Mouse (Mus musculus) stomach, postnatal 0 days (tissue): ENCODE measurements around the gene Cecr2. TPM values are rescaled to one million over a fixed set of nuclear protein-coding genes. Genes with fewer than 3 reads are reported as not detected.

Experiments
- ATAC-seq: fragments of 200-750 bp; cut with Nextera tagmentation; 2 replicates; pipeline ENCODE4 v1.8.0; 2017; ENCODE audit not compliant: low FRiP score, low TSS enrichment
- DNase-seq: peaks from one replicate; pipeline ENCODE4 v3.0.0-alpha.2; 2016; ENCODE audit warnings: low spot score
- H3K27ac ChIP-seq: fragments of 300-500 bp; sonication (generic); replicated peaks from 2 replicates; pipeline ENCODE4 v1.5.1; 2014; ENCODE audit warnings: mild to moderate bottlenecking, control low read depth
- H3K27me3 ChIP-seq: fragments of 300-500 bp; sonication (generic); 2 replicates; pipeline ENCODE4 v1.6.1; 2014; ENCODE audit warnings: low read length; ENCODE audit not compliant: control insufficient read depth, insufficient read depth
- H3K36me3 ChIP-seq: fragments of 300-500 bp; sonication (generic); 2 replicates; pipeline ENCODE4 v1.6.1; 2014; ENCODE audit warnings: low read length, mixed read lengths; ENCODE audit not compliant: control insufficient read depth, insufficient read depth
- H3K4me1 ChIP-seq: fragments of 300-500 bp; sonication (generic); replicated peaks from 2 replicates; pipeline ENCODE4 v1.6.1; 2014; ENCODE audit warnings: antibody characterized with exemption; ENCODE audit not compliant: control insufficient read depth, insufficient read depth
- H3K4me2 ChIP-seq: fragments of 300-500 bp; sonication (generic); replicated peaks from 2 replicates; pipeline ENCODE4 v1.6.1; 2014; ENCODE audit warnings: low read depth, mild to moderate bottlenecking, control low read depth, moderate library complexity
- H3K4me3 ChIP-seq: fragments of 300-500 bp; sonication (generic); 2 replicates; pipeline ENCODE4 v1.5.1; 2014; ENCODE audit warnings: low read depth, low read length, control low read depth
- H3K9ac ChIP-seq: fragments of 300-500 bp; sonication (generic); 2 replicates; pipeline ENCODE4 v1.6.1; 2014; ENCODE audit warnings: mild to moderate bottlenecking, low read length, control low read depth, mixed read lengths
- H3K9me3 ChIP-seq: fragments of 300-500 bp; sonication (generic); 2 replicates; pipeline ENCODE4 v1.6.1; 2016; ENCODE audit warnings: low read length; ENCODE audit not compliant: control insufficient read depth
- CTCF ChIP-seq: IDR thresholded peaks from 2 replicates; pipeline ENCODE4 v1.5.1; 2016; ENCODE audit warnings: antibody characterized with exemption, low read depth, mild to moderate bottlenecking, moderate library complexity
- EP300 ChIP-seq: optimal IDR thresholded peaks from 2 replicates; pipeline ENCODE3; 2016; ENCODE audit warnings: antibody characterized with exemption
- WGBS: fragments of 180-500 bp; shearing (Covaris S2); extraction: QIAGEN DNeasy Blood & Tissue Kit; methylation state at CpG from one replicate; pipeline ENCODE4 v1.1.7; 2014; 5-methylcytosine and 5-hydroxymethylcytosine counted together
- polyA plus RNA-seq: library from polyadenylated mRNA; unstranded; fragments of >200 nt; fragmentation: Nextera tagmentation; extraction: Ambion mirVana; gene quantifications from 2 replicates; pipeline ENCODE4 v1.2.1, GENCODE M21; 2015

Cecr2 gene
- polyA plus RNA-seq, 1 experiment from 2014 or later, result 0.65 TPM

DNA sequence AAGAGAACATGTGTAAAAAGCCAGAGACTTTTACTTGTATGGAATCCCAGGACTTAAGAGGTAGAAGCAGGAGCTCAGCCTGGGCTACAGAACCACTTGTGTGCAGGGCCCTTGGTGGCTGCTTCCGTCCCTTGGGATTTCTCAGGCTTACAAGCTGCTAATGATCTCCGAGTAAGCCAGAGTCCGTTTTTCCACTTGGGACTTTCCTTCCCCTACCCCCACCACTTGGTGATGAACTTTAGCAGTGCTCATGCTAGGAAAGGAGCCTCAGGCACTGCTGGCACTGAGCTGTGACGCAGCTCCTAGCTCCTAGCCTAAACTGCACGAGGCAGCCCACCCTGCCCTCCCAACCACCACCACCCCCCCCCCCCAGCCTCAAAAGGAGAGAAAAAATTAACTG, 124.5 kb downstream of the Cecr2 start:
- ATAC-seq (no peak), DNase-seq (no peak)
- Histone ChIP-seq H3K9ac (no peak overlapping the region), H3K4me1 (no peaks in the 10 kb centered on the region), H3K9me3 (no peaks in the 10 kb centered on the region), H3K4me3 (no peak overlapping the region), H3K27ac (no peak overlapping the region), H3K4me2 (no peak overlapping the region), H3K27me3 (no peaks in the 10 kb centered on the region), H3K36me3 (peaks cover 21% of the 10 kb centered on the region)
- 75% methylated on average over 5 of the region's 5 CpGs for WGBS
- TF ChIP-seq CTCF (no peak), EP300 (no peak)

DNA sequence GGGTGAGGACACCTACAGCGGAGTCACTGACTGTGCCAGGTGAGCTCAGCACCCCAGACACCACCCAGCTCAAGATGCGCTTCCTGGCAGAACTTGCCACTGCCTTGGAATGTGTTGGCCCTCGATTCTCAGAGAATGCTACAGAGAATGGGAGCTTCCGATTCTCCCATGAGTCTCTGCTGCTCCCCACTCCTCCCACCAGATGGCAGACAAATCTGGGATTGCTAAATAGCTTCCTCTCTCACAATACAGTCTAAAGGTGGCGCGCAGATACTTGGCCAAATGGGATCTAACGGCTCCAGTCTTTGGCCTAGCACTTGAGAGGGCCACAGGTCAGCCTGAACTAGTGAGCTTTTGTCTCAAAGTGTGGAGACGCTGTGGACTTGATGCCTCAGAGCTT, 126.8 kb downstream of the Cecr2 start:
- H3K9me3 ChIP-seq, result no peaks in the 10 kb centered on the region
- 80% methylated on average over 8 of the region's 8 CpGs for WGBS
- TF ChIP-seq CTCF (peak; percentile 58), EP300 (no peak)
- peaks cover 26% of the 10 kb centered on the region for H3K36me3 ChIP-seq
- H3K4me3 ChIP-seq, result no peak overlapping the region
- DNase-seq (no peak), ATAC-seq (no peak)
- H3K9ac ChIP-seq, result no peak overlapping the region
- no peak overlapping the region for H3K27ac ChIP-seq
- H3K4me2 ChIP-seq, result no peak overlapping the region
- no peaks in the 10 kb centered on the region for H3K27me3 ChIP-seq
- no peaks in the 10 kb centered on the region for H3K4me1 ChIP-seq

DNA sequence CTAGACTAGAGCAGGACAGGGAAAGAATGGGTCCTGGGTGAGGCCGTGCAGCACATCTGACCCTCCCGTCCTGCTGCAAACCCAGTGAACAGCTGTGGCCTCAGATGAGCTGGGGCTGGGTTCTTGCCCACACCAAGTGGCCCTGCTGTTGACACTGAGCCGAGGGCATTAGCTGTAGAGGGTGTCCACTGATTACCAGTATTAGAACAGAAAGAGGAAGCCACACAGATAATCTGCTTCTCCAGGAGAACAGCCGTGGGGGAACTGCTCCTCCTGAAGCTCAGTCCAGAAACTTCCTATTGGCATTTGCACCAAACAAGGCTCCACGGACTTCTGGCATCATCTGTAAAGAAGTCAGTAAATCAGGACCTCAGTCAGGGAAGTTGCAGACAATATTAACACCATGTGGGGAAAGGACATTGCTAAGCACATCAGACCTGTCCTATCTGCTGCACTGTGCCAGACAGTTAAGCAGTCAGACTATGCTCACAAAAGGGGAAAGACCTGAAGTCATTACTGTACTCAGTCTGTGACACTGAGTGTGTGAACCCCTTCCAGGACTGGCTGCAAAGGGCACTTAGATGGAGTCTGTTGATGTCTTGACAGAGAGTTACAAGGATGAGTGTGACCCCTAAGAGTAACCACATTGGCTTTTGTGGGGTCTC, 129.4 kb downstream of the Cecr2 start:
- TF ChIP-seq EP300 (no peak), CTCF (no peak)
- ATAC-seq (no peak), DNase-seq (no peak)
- no peaks in the 10 kb centered on the region for H3K27me3 ChIP-seq
- no peak overlapping the region for H3K4me2 ChIP-seq
- H3K4me3 ChIP-seq, result no peak overlapping the region
- no peak overlapping the region for H3K27ac ChIP-seq
- 70% methylated on average over 5 of the region's 5 CpGs for WGBS
- H3K9me3 ChIP-seq, result no peaks in the 10 kb centered on the region
- no peaks in the 10 kb centered on the region for H3K4me1 ChIP-seq
- H3K36me3 ChIP-seq, result peaks cover 30% of the 10 kb centered on the region
- H3K9ac ChIP-seq, result no peak overlapping the region

DNA sequence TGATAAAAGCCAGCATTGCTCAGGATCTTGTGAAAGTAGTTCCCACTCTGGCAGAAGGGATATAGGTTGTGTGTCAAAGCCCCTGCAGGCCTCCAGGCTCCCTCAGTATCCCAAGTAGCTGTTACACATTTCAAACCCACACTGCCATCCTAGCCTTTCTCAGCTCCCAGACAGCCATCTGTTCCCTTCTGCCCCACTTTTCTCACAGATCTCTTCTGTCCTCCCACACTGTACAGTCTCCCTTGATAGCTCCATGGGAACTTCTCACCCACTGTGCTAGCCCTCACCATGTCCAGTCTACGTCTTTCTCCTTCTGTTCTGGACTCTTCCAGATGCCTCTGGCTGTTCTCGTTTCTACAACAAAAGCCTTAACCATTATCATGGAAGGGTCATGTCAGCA, 129.9 kb downstream of the Cecr2 start:
- no peak overlapping the region for H3K4me2 ChIP-seq
- H3K9ac ChIP-seq, result no peak overlapping the region
- no peaks in the 10 kb centered on the region for H3K9me3 ChIP-seq
- TF ChIP-seq EP300, result no peak
- TF ChIP-seq CTCF, result no peak
- no peaks in the 10 kb centered on the region for H3K27me3 ChIP-seq
- no peaks in the 10 kb centered on the region for H3K4me1 ChIP-seq
- H3K4me3 ChIP-seq, result no peak overlapping the region
- H3K36me3 ChIP-seq, result peaks cover 30% of the 10 kb centered on the region
- no peak overlapping the region for H3K27ac ChIP-seq
- DNase-seq (no peak), ATAC-seq (no peak)
- WGBS, result 94% methylated on average over 2 of the region's 2 CpGs

DNA sequence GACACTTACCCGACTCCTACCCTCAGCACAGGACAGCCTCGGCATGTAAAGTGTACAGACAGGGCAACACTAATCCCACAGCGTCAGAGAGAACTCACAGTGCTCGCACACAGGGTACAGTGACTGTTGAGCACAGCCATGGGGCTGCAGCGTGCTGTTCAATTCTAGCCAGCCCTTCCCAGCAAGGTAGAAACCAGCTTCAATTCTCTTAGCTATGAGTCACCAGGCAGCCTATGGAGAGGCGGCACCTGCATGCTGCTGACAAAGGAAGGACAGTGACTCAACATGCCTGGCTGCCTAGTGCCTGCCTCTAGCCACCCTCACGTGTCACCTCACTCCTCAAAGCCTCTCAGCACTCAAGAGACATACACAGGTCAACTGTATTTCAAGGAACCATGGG, 131.8 kb downstream of the Cecr2 start:
- 70% methylated on average over 7 of the region's 7 CpGs for WGBS
- no peaks in the 10 kb centered on the region for H3K27me3 ChIP-seq
- peak; percentile 91 for ATAC-seq

DNA sequence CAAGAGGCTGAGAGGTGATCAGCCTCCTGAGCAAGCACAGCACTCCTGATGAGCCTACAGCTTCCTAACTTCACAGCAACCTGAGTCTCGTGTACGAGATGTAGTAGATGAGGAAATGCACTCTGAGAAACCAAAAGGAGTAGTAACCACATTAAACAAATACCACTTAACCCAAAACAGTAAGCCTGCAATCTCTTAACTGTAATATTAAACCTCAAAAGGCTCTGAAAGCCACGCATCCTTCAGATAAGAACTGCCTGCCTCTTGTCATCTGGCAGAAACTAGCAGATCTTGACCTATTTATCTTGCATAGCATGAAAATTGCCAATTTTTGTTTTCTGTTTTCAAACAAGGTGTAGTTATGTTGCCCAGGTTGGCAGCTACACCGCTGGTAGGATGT, 132.7 kb downstream of the Cecr2 start:
- H3K4me3 ChIP-seq, result no peak overlapping the region
- peak overlapping the region; percentile 63 for H3K27ac ChIP-seq
- ATAC-seq (no peak), DNase-seq (no peak)
- H3K27me3 ChIP-seq, result no peaks in the 10 kb centered on the region
- no peaks in the 10 kb centered on the region for H3K9me3 ChIP-seq
- H3K36me3 ChIP-seq, result peaks cover 23% of the 10 kb centered on the region
- no peaks in the 10 kb centered on the region for H3K4me1 ChIP-seq
- H3K9ac ChIP-seq, result no peak overlapping the region
- H3K4me2 ChIP-seq, result no peak overlapping the region
- TF ChIP-seq CTCF (no peak), EP300 (no peak)
- WGBS, result 80% methylated on average over 4 of the region's 4 CpGs

More for the DNA sequence above, 131.8 kb downstream of the Cecr2 start:
- no peak for TF ChIP-seq CTCF
- TF ChIP-seq EP300, result no peak
- Histone ChIP-seq H3K4me1 (no peaks in the 10 kb centered on the region), H3K27ac (peak overlapping the region; percentile 82), H3K4me3 (no peak overlapping the region), H3K36me3 (peaks cover 30% of the 10 kb centered on the region), H3K9me3 (no peaks in the 10 kb centered on the region), H3K9ac (no peak overlapping the region), H3K4me2 (no peak overlapping the region)
- peak; percentile 58 for DNase-seq
